Mouse (Mus musculus) brain, embryonic 18.5 days (tissue): ENCODE data around the gene Il13.

Experiments
- DNase-seq: peaks from one replicate; pipeline ENCODE4 v3.0.0-alpha.2; 2012; ENCODE audit warnings: low read depth, low spot score

Il13 gene

DNA sequence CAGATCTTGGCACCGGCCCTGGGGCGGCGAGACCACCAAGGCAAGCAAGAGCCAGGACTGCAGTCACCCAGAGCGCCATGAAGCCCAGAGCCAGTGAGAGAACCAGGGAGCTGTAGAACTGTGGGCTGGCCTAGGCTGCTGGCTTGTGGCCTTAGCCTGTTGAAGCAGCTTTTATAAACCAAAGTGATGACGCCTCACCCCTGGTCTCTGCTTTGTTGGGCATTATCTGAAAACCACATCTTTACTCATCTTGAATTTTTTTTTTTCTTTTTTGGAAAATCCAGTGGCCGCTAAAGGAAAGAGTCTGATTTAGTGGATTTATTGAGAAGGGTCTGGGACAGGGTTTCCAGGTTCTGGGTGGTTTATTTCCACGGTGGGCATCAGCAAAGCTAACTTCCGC is at the start of gene Il13:
TSS of gene Il13 (minus strand) at position 147 of the 400 bp plus-strand sequence.
- DNase-seq, result no peak

GRCm38 (mm10) chr11:53682994-53683530 is 48.6 kb upstream of the Il13 start:
- no peak for DNase-seq

DNA sequence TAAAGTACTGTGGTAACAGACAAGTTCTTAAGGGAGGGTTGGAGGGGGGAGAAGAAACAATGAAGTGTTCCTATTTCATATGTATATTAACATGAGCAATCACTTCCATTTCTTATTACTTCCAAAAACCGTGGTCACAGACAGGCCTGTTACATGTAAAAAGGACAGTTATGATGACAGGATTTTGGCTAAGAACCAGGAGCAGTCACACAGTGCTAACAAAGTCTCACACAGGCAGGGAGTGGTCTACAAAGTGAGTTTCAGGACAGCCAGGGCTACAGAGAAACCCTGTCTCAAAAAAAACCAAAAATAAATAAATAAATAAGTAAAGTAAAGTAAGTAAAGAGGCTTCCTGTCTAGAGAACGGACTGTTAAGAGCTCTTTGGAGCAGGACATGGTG is 47.7 kb upstream of the Il13 start:
- DNase-seq, result no peak

DNA sequence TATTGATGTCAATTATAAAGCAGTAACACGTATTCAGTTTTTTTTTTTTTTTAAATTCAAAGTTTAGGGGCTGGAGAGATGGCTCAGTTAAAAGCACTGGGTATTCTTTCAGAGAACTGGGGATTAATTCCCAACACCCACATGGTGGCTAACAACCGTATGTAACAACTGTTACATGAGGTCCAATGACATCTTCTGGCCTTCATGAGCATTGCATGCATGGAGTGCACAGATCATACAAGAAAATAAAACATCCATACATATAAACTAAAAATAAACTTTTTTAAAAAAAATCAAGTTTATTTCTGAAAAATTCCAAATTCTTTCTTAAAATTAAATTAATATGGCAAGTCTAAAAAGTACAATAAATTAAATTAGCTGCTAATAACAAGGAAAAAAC is 47.2 kb upstream of the Il13 start:
- no peak for DNase-seq

DNA sequence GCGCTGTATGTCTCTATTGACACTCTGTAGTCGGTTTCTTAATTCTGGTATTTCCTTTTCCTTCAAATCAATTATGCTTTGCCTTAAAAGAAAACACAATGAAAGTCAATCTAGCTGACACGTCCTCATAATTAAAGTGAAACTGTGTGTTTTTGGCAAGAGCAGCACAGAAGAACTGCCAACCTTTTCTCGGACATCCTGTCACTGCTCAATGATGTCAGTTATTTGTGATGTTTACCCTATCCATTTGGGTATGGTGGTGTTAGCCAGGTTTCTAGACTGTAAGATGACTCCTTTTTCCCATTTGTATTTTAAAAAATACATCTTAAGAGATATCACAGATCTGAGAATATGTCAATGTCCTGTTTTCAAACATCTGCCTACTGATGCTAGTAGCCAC is 45.6 kb upstream of the Il13 start:
- DNase-seq, result no peak

GRCm38 (mm10) chr11:53671414-53671813 is 36.9 kb upstream of the Il13 start:
- DNase-seq, result no peak

GRCm38 (mm10) chr11:53664091-53664490 is 29.6 kb upstream of the Il13 start:
- no peak for DNase-seq

- no peak for DNase-seq
Measured at GRCm38 (mm10) chr11:53662794-53663674, 28.5 kb upstream of the Il13 start.

DNA sequence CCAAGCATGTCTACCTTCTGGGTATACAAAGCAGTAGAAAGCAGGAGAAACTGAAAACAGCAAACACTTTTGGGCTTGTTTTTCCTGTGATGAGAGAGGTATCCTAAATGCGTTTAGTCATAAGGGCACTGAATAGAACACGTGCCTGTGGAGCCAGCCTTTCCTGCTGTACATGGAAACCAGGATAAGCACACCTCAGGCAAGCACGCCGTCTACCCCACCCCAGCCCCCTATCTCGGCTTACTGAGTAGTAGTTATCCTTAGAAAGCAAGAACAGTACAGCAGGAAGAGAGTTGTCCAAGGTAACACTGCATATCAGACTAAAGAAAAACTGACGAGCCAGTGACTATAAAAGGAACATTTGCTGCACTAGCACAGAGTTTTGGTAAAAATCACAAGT is 23.3 kb upstream of the Il13 start:
- no peak for DNase-seq

GRCm38 (mm10) chr11:53657381-53657780 is 22.9 kb upstream of the Il13 start:
- DNase-seq, result no peak

DNA sequence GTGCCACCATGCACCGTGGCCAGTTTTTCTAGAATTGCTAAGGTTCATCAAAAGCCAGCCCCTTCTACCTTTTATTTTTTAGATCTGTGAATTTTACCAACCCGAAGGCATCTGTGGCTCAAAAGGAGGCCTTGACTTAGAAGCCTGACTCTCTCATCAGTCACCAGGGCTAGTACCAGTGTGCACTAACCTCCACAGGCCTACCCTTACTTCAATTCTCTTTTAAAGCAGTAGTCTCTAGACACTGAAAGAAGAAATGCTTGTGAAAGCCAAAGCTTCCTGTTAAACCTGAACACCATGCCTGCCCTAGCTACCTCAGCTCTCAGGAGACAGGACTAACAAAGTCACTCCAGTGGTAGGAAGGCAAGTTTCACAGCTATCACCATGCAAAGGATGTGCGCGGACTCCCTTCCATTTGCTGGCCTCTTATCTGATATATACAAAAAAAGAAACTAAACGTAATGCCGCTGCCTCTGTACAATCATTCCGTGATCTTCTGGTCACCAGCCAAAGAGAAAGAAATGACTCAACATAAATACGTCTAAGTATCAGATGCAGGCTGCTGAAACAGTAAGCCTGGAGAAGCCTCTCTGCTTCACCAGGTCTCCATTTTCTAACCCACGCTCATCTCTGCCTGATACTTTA is 22.2 kb upstream of the Il13 start:
- no peak for DNase-seq

GRCm38 (mm10) chr11:53655043-53655442 is 20.5 kb upstream of the Il13 start:
- no peak for DNase-seq

DNA sequence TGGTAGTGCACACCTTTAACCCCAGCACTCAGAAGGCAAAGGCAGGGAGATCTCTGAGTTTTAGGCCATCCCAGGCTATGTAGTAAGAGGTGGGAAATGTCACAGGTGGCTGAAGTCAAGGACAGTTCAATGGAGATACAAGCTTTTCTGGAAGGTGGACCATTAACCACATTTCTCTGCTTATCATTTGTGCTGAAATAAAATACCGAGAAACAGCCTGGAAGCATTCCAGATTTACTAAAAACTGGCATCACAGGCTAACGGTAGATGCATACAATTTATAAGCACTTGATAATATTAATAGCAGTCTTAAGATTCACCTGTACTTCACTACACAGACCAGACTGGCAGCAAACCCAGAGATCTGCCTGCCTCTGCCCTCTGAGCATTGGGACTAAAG is 17.9 kb upstream of the Il13 start:
- no peak for DNase-seq

DNA sequence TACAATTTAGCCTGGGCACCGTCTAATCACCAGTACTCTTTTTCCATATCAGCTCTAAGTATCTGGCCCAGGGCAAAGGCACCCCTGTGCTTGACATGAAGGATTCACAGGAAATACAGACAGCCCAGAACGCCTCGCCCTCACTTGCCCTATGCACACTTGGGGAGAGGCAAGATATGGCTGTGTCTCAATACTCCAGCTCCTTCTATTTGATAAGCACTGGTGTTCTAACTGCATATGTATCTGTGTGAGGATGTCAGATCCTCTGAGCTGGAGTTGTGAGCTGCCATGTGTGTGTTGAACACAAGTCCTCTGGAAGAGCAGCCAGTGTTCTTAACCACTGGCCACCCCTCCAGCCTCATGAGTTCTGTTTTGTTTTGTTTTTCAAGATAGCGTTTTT is 16.9 kb upstream of the Il13 start:
- no peak for DNase-seq

- no peak for DNase-seq
Measured at GRCm38 (mm10) chr11:53644017-53644416, 9.5 kb upstream of the Il13 start.

GRCm38 (mm10) chr11:53642744-53643279 is 8.3 kb upstream of the Il13 start:
- no peak for DNase-seq

DNA sequence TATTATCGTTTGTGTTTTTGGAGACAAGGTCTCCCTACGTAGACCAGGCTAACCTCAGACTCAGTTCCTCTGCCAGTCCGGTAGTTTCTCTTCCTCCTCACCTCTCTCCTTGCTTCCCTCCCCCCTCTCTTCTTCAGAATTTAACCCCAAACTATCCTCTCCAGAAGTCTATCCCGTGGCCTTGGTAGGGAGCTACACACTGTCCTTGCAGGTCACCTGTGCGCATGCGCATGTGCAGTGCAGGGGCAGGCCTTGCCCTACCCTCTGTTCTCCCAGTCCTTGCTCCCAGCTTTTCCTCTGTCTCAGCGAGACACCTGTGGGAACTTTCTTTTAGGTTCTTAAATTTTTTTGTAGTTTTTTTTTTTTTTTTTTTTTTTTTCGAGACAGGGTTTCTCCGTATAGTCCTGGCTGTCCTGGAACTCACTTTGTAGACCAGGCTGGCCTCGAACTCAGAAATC is 3.3 kb upstream of the Il13 start:
- no peak for DNase-seq

GRCm38 (mm10) chr11:53637046-53637802 is 2.7 kb upstream of the Il13 start:
- no peak for DNase-seq

DNA sequence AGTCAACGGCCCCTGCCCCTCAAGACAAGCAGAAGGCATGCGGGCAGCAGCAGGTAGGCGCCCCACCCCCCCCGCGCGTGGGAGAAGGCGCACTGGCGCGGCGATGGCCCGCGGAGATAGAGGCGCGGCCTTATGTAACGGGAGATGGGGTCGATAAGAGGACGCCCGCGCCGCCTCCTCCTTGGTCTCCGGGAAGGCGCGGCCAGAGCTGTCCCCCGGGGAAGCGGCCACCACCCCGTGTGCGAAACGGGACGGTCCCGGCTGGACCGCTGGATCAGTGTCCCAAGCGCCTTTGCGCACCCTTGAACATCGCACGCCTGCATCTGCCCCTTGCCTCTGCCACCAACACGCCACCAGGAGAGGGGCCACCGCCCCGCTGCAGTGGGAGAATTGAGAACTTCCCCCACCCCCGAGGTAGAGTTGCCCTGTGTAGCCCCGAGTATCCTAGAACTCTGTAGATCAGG is 1.7 kb upstream of the Il13 start:
- no peak for DNase-seq

DNA sequence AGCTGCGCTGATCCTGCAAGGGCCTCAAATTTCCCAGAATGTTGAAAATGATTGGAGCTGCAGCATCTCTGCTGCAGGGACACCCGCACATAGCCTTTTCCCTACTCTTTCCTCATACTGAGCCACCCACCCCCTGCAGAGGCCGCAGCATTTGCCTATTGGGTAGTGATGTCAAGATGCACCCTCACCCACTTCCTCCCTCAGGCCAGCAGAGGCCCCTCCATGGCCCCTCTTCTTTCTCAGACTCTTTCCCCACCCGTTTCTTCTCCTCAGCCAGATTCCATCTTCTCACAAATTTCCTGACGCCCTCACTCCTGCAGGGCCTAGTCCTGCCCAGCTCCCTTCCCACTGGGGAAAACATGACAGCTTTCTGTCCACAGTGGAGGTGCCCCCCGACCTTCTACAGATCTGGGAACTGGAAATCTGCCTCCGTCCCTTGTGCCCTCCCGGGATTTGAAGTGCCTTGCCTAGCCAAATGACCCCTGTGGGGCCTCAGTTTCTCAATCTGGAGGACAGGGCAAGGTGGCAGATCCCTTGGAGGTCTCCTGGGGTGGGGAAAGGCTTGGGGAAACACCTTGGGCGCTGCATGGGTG is 1.2 kb upstream of the Il13 start:
- no peak for DNase-seq

DNA sequence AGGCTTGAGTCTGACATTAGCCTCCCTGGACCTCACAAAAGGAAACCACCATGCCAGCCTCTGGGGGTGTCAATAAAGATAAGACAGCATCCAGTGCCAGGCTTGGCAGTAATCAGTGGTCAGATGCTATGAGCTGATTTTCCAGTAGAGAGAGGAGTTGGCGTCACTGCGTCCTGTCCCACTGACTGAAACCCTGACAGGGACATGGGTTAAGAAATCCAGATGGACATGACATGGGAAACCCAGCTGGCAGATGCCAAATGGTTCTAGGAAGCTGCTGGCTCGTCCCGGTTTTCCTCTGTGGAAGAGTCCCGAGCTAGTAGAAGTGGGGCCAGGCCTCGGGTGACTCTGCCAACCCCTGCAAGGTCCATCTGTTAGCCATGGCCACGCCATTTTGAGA is 858 bp downstream of the Il13 start:
- DNase-seq, result no peak
